Mouse (Mus musculus): Measurements from ENCODE around the gene Fcer1g. TPM values are rescaled to one million over a fixed set of nuclear protein-coding genes. Genes with fewer than 3 reads are reported as not detected.

Gene Fcer1g
- polyA plus RNA-seq, 1 experiment, result 46.7 TPM

DNA sequence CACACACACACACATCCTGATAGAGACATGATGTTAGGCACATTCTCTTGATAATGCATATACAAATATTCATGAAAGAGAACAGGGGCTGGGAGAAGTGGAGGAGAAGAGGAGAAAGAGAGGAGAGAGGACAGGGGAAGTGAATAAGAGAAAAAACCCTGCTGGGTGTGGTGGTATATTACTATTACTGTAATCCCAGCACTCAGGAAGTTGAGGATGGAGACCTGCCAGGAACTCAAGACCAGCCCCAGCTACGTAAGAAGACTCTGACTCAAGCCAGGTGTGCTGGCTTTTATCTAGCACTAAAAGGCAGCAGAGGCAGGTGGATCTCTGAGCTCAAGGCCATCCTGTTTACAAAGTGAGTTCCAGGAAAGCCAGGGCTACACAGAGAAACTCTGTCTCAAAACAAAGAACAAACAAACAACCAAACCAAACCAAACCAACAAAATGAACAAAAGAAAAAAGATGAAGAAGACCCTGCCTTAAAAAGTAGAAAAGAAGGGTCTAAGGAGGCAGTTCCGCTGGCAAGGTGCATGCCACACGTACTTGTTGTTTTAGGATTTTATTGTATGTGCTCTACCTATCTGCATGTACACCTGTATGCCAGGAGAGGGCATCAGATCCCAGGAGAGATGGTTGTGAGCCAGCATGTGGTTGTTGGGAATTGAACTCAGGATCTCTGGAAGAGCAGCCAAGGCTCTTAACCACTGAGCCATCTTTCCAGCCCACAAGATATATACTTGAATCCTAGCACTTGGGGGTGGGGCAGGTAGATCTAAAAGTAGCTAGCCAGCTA, 29.7 kb upstream of the Fcer1g start:
- Histone ChIP-seq H3K4me3 (ENCODE audit: low read depth, low read length) (no peak overlapping the region), H3K36me3 (ENCODE audit: control insufficient read depth, insufficient read depth, low read length) (no peaks in the 10 kb centered on the region), H3K27me3 (ENCODE audit: control insufficient read depth, insufficient read depth, low read length) (no peaks in the 10 kb centered on the region), H3K4me1 (ENCODE audit: control insufficient read depth, insufficient read depth, insufficient read length, low read length) (peaks cover 10% of the 10 kb centered on the region; the same call in 1 of the 2 replicates), H3K27ac (ENCODE audit: insufficient read depth, low read depth, low read length) (peak overlapping the region; percentile 39)
- WGBS, result 54% methylated on average over 3 of the region's 3 CpGs
- TF ChIP-seq POLR2A (IDR thresholded peaks at IDR 0.05; ENCODE audit: low read depth, low read length) (no peak), CTCF (IDR thresholded peaks at IDR 0.05; ENCODE audit: extremely low read depth, insufficient read length, insufficient replicate concordance, low read depth, low read length) (no peak)

DNA sequence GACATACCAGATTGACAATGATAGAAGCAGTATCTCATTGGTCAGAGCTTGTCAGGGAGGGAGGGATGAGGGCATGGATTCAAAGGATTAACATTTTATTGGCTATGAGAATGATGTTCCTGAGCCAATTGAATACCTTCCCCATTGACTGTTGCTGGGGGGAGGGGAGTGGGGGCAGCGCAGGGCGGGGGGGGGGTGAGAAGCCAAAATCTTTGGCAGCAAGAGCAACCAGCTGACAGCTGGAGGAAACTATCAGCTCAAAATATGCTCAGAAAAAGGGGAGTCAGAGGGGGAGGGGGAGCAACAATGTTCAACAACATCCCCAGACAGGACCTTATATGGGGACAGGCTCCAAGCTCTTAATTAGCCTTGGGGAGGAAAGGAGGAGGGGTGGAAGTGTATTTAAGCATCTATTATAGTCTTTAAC, 29.0 kb upstream of the Fcer1g start:
- WGBS, result 0% methylated on average over 2 of the region's 2 CpGs

DNA sequence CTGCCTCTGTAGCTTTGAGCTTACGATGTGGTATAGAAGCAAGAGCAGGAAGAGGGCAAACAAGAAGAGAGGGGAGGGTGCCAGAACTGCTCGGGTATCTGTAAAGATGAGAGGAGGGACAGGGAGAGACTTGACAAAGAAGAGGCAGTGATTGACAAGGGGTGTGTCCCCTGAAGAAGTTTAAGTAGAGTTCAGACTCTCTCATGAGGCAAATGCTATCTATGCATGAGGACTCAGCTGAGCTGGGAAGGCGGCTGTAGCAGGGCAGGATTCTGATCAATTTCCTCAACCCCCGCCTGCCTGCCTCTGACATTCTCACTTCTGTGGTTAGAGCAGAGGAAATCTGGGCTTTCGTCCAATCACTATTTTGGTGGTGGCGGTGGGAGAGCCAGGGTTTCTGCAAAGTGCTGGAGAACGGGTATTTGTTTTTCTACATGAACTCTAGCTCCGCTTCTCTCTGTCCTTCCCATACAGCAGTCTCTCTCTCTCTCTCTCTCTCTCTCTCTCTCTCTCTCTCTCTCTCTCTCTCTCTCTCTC, 28.5 kb upstream of the Fcer1g start:
- Histone ChIP-seq H3K4me1 (ENCODE audit: control insufficient read depth, insufficient read depth, insufficient read length, low read length) (peaks cover 10% of the 10 kb centered on the region; the same call in 1 of the 2 replicates), H3K4me3 (ENCODE audit: low read depth, low read length) (no peak overlapping the region), H3K27me3 (ENCODE audit: control insufficient read depth, insufficient read depth, low read length) (no peaks in the 10 kb centered on the region), H3K36me3 (ENCODE audit: control insufficient read depth, insufficient read depth, low read length) (no peaks in the 10 kb centered on the region), H3K27ac (ENCODE audit: insufficient read depth, low read depth, low read length) (peak overlapping the region; percentile 56)
- TF ChIP-seq CTCF (IDR thresholded peaks at IDR 0.05; ENCODE audit: extremely low read depth, insufficient read length, insufficient replicate concordance, low read depth, low read length) (no peak), POLR2A (IDR thresholded peaks at IDR 0.05; ENCODE audit: low read depth, low read length) (no peak)
- whole genome bisulfite sequencing, result 9% methylated on average over 8 of the region's 8 CpGs

More for the DNA sequence above, 29.0 kb upstream of the Fcer1g start:
- H3K27ac ChIP-seq (ENCODE audit: insufficient read depth, low read depth, low read length), result peak overlapping the region; percentile 39; the same call in 1 of the 2 replicates
- TF ChIP-seq POLR2A (IDR thresholded peaks at IDR 0.05; ENCODE audit: low read depth, low read length), result no peak
- no peak for TF ChIP-seq CTCF (IDR thresholded peaks at IDR 0.05; ENCODE audit: extremely low read depth, insufficient read length, insufficient replicate concordance, low read depth, low read length)
- no peak overlapping the region for H3K4me3 ChIP-seq (ENCODE audit: low read depth, low read length)
- H3K27me3 ChIP-seq (ENCODE audit: control insufficient read depth, insufficient read depth, low read length), result no peaks in the 10 kb centered on the region
- H3K36me3 ChIP-seq (ENCODE audit: control insufficient read depth, insufficient read depth, low read length), result no peaks in the 10 kb centered on the region
- H3K4me1 ChIP-seq (ENCODE audit: control insufficient read depth, insufficient read depth, insufficient read length, low read length), result peaks cover 10% of the 10 kb centered on the region; the same call in 1 of the 2 replicates

DNA sequence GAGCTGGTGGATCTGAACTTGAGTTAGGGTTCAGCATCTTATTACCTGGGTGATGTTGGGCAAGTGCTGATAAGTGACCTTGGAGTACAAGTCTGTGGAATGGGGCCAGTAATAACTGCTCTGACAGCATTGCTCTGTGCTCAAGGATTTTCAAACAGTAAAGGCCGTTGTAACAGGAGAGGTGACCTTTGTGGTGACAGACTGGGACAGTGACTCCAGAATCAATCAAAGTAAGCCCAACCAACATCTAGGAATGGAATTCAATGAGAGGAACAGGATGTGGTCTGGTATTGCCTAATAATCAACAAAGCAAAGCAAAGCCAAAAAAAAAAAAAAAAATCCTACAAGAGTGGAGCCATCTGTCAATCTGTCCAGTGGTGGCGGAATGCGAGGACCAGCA, 26.2 kb upstream of the Fcer1g start:
- 65% methylated on average over 3 of the region's 3 CpGs for WGBS
- H3K4me3 ChIP-seq (ENCODE audit: low read depth, low read length), result no peak overlapping the region
- no peak for TF ChIP-seq CTCF (IDR thresholded peaks at IDR 0.05; ENCODE audit: extremely low read depth, insufficient read length, insufficient replicate concordance, low read depth, low read length)
- no peak for TF ChIP-seq POLR2A (IDR thresholded peaks at IDR 0.05; ENCODE audit: low read depth, low read length)
- H3K27ac ChIP-seq (ENCODE audit: insufficient read depth, low read depth, low read length), result peak overlapping the region; percentile 32; the same call in 1 of the 2 replicates
- H3K27me3 ChIP-seq (ENCODE audit: control insufficient read depth, insufficient read depth, low read length), result no peaks in the 10 kb centered on the region
- H3K36me3 ChIP-seq (ENCODE audit: control insufficient read depth, insufficient read depth, low read length), result no peaks in the 10 kb centered on the region
- H3K4me1 ChIP-seq (ENCODE audit: control insufficient read depth, insufficient read depth, insufficient read length, low read length), result peaks cover 10% of the 10 kb centered on the region; the same call in 1 of the 2 replicates

DNA sequence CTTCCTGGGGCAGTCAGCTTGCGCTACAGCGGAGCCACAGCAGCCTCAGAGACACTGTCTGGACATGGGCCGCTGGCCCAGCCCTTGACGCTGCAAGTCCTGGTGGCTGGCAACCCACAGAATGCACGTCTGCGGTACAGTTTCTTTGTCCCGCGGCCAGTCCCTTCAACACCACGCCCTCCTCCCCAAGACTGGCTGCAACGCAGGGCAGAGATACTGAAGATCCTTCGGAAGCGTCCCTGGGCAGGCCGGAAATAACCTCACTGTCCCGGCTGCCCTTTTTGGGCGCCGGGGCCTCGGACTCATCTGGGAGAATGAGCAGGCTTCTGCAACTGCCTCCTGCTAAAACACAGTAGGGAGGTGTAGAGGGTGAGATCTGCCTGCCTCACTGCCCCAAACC, 24.8 kb upstream of the Fcer1g start:
- no peaks in the 10 kb centered on the region for H3K36me3 ChIP-seq (ENCODE audit: control insufficient read depth, insufficient read depth, low read length)
- 63% methylated on average over 17 of the region's 17 CpGs for WGBS
- peaks cover 10% of the 10 kb centered on the region; the same call in 1 of the 2 replicates for H3K4me1 ChIP-seq (ENCODE audit: control insufficient read depth, insufficient read depth, insufficient read length, low read length)
- no peak overlapping the region for H3K27ac ChIP-seq (ENCODE audit: insufficient read depth, low read depth, low read length)
- TF ChIP-seq CTCF (IDR thresholded peaks at IDR 0.05; ENCODE audit: extremely low read depth, insufficient read length, insufficient replicate concordance, low read depth, low read length), result no peak
- TF ChIP-seq POLR2A (IDR thresholded peaks at IDR 0.05; ENCODE audit: low read depth, low read length), result no peak
- H3K4me3 ChIP-seq (ENCODE audit: low read depth, low read length), result no peak overlapping the region
- no peaks in the 10 kb centered on the region for H3K27me3 ChIP-seq (ENCODE audit: control insufficient read depth, insufficient read depth, low read length)

DNA sequence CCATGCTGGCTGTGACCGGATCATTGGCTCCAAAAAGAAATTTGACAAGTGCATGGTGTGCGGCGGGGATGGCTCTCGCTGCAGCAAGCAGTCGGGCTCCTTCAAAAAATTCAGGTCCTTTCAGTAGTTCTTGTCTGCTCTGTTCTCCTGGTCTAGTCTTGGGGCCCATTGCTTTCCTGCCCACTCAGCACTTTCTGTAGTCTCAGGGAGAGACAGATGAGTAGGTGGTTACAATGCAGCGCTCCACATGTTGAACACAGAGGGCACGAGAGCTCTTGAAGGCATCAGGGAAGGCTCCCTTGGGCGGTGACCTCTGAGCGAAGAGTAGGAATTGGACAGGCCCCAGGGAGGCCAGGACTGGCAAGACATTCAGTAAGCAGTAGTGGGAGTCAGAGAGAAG, 23.6 kb upstream of the Fcer1g start:
- no peaks in the 10 kb centered on the region for H3K36me3 ChIP-seq (ENCODE audit: control insufficient read depth, insufficient read depth, low read length)
- H3K4me1 ChIP-seq (ENCODE audit: control insufficient read depth, insufficient read depth, insufficient read length, low read length), result peaks cover 10% of the 10 kb centered on the region; the same call in 1 of the 2 replicates
- TF ChIP-seq CTCF (IDR thresholded peaks at IDR 0.05; ENCODE audit: extremely low read depth, insufficient read length, insufficient replicate concordance, low read depth, low read length) (0 out of 2 replicates have a peak, but pooled peaks have one; percentile 13), POLR2A (IDR thresholded peaks at IDR 0.05; ENCODE audit: low read depth, low read length) (no peak)
- no peak overlapping the region for H3K4me3 ChIP-seq (ENCODE audit: low read depth, low read length)
- 87% methylated on average over 9 of the region's 9 CpGs for WGBS
- H3K27me3 ChIP-seq (ENCODE audit: control insufficient read depth, insufficient read depth, low read length), result no peaks in the 10 kb centered on the region
- H3K27ac ChIP-seq (ENCODE audit: insufficient read depth, low read depth, low read length), result no peak overlapping the region

DNA sequence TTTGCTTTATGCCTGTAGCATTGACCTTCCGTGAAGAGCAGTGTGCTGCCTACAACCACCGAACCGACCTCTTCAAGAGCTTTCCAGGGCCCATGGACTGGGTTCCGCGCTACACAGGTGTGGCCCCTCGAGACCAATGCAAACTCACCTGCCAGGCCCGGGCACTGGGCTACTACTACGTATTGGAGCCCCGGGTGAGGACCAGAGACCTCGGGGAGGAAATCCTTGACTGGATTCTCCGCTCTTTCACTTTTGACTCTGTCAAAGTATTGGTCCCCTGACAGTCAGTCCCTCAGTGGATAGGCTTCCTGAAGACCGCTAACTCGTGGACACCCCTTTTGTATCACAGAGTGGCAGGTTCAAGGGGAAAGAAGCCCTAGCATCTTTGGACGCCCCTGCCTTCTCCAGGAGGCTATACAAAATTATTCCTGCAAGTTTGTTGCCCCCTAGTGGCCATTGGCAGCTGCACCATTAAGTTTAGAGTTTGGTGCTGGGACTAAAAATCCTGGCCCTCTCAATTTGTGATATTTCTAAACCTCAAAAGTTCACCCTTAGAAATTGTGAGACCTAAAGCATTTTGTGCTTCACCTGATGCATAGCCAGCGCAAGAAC, 22.9 kb upstream of the Fcer1g start:
- WGBS, result 52% methylated on average over 15 of the region's 15 CpGs
- Histone ChIP-seq H3K27ac (ENCODE audit: insufficient read depth, low read depth, low read length) (no peak overlapping the region), H3K4me3 (ENCODE audit: low read depth, low read length) (no peak overlapping the region), H3K4me1 (ENCODE audit: control insufficient read depth, insufficient read depth, insufficient read length, low read length) (peaks cover 10% of the 10 kb centered on the region; the same call in 1 of the 2 replicates), H3K36me3 (ENCODE audit: control insufficient read depth, insufficient read depth, low read length) (no peaks in the 10 kb centered on the region), H3K27me3 (ENCODE audit: control insufficient read depth, insufficient read depth, low read length) (no peaks in the 10 kb centered on the region)
- peak; percentile 58; the same call in 1 of the 2 replicates for TF ChIP-seq CTCF (IDR thresholded peaks at IDR 0.05; ENCODE audit: extremely low read depth, insufficient read length, insufficient replicate concordance, low read depth, low read length)
- no peak for TF ChIP-seq POLR2A (IDR thresholded peaks at IDR 0.05; ENCODE audit: low read depth, low read length)
